Mouse (Mus musculus): ENCODE data around the gene Ube2s. TPM values are rescaled to one million over a fixed set of nuclear protein-coding genes. Genes with fewer than 3 reads are reported as not detected.

Ube2s gene
- polyA plus RNA-seq, 1 experiment from 2014 or later: 250 TPM

GRCm38 (mm10) chr7:4746326-4746980, 65.9 kb downstream of the Ube2s start:
- no peak for ATAC-seq
- 85% methylated on average over 22 of the region's 22 CpGs for WGBS
- H3K9ac ChIP-seq (ENCODE audit: low read depth, low read length): no peak overlapping the region

GRCm38 (mm10) chr7:4744886-4745285, 67.5 kb downstream of the Ube2s start:
- no peak for ATAC-seq
- Histone ChIP-seq H3K36me3 (ENCODE audit: control insufficient read depth, insufficient read depth, low read length) (peaks cover 5% of the 10 kb centered on the region; the same call in 1 of the 2 replicates), H3K27me3 (replicated peaks; ENCODE audit: control insufficient read depth, insufficient read depth, low read length) (no peaks in the 10 kb centered on the region), H3K4me1 (ENCODE audit: control insufficient read depth, insufficient read depth, low read depth, low read length) (peaks cover 21% of the 10 kb centered on the region), H3K4me3 (ENCODE audit: low read length) (no peak overlapping the region), H3K4me2 (ENCODE audit: low read length) (no peak overlapping the region), H3K9me3 (ENCODE audit: control insufficient read depth, low read length) (no peaks in the 10 kb centered on the region), H3K27ac (ENCODE audit: low read depth, low read length) (no peak overlapping the region), H3K9ac (ENCODE audit: low read depth, low read length) (no peak overlapping the region)
- WGBS: 96% methylated on average over 4 of the region's 6 CpGs

More at GRCm38 (mm10) chr7:4746326-4746980, 65.9 kb downstream of the Ube2s start:
- peaks cover 5% of the 10 kb centered on the region; the same call in 1 of the 2 replicates for H3K36me3 ChIP-seq (ENCODE audit: control insufficient read depth, insufficient read depth, low read length)
- H3K4me3 ChIP-seq (ENCODE audit: low read length): no peak overlapping the region
- no peaks in the 10 kb centered on the region for H3K9me3 ChIP-seq (ENCODE audit: control insufficient read depth, low read length)
- H3K27ac ChIP-seq (ENCODE audit: low read depth, low read length): no peak overlapping the region
- no peak overlapping the region for H3K4me2 ChIP-seq (ENCODE audit: low read length)
- no peaks in the 10 kb centered on the region for H3K27me3 ChIP-seq (replicated peaks; ENCODE audit: control insufficient read depth, insufficient read depth, low read length)
- H3K4me1 ChIP-seq (ENCODE audit: control insufficient read depth, insufficient read depth, low read depth, low read length): peaks cover 14% of the 10 kb centered on the region

Other genes with a start within 250 kb of the Ube2s start
- gene Ptprh, start 208.5 kb downstream of the Ube2s start, polyA plus RNA-seq (2015; fragmentation: Nextera tagmentation; extraction: Ambion mirVana): 0.91 and 1.1 TPM in 2 replicates
- 1.9 and 2.0 TPM in 2 replicates for gene Tmem86b, start 181.2 kb downstream of the Ube2s start, polyA plus RNA-seq (2015; fragmentation: Nextera tagmentation; extraction: Ambion mirVana)
- gene Ppp6r1, start 153.6 kb downstream of the Ube2s start, polyA plus RNA-seq (2015; fragmentation: Nextera tagmentation; extraction: Ambion mirVana): 4.3 and 6.2 TPM in 2 replicates
- gene Hspbp1, start 127.5 kb downstream of the Ube2s start, polyA plus RNA-seq (2015; fragmentation: Nextera tagmentation; extraction: Ambion mirVana): 175 and 188 TPM in 2 replicates
- gene Brsk1, start 122.0 kb downstream of the Ube2s start, polyA plus RNA-seq (2015; fragmentation: Nextera tagmentation; extraction: Ambion mirVana): 6.8 and 7.1 TPM in 2 replicates
- 0.12 and 0.18 TPM in 2 replicates for gene Tmem150b, start 87.3 kb downstream of the Ube2s start, polyA plus RNA-seq (2015; fragmentation: Nextera tagmentation; extraction: Ambion mirVana)
- gene Kmt5c, start 72.5 kb downstream of the Ube2s start, polyA plus RNA-seq (2015; fragmentation: Nextera tagmentation; extraction: Ambion mirVana): 47.4 and 57.4 TPM in 2 replicates
- gene Cox6b2, start 59.5 kb downstream of the Ube2s start, polyA plus RNA-seq (2015; fragmentation: Nextera tagmentation; extraction: Ambion mirVana): 23.1 and 29.7 TPM in 2 replicates
- not detected in 2 replicates for gene Fam71e2, start 41.3 kb downstream of the Ube2s start, polyA plus RNA-seq (2015; fragmentation: Nextera tagmentation; extraction: Ambion mirVana)
- 0.95 and 1.3 TPM in 2 replicates for gene Il11, start 29.7 kb downstream of the Ube2s start, polyA plus RNA-seq (2015; fragmentation: Nextera tagmentation; extraction: Ambion mirVana)
- 0.68 TPM in 1 of 2 replicates, not detected in the other for gene Tmem190, start 29.7 kb downstream of the Ube2s start, polyA plus RNA-seq (2015; fragmentation: Nextera tagmentation; extraction: Ambion mirVana)
- 6.8 and 9.2 TPM in 2 replicates for gene Tmem238, start 22.9 kb downstream of the Ube2s start, polyA plus RNA-seq (2015; fragmentation: Nextera tagmentation; extraction: Ambion mirVana)
- gene Rpl28, start 19.7 kb downstream of the Ube2s start, polyA plus RNA-seq (2015; fragmentation: Nextera tagmentation; extraction: Ambion mirVana): 206 and 212 TPM in 2 replicates
- 9.9 and 10.0 TPM in 2 replicates for gene Shisa7, start 32.1 kb upstream of the Ube2s start, polyA plus RNA-seq (2015; fragmentation: Nextera tagmentation; extraction: Ambion mirVana)
- gene Isoc2b, start 57.7 kb upstream of the Ube2s start, polyA plus RNA-seq (2015; fragmentation: Nextera tagmentation; extraction: Ambion mirVana): 4.2 and 4.6 TPM in 2 replicates
- 0.89 and 0.93 TPM in 2 replicates for gene Isoc2a, start 64.6 kb upstream of the Ube2s start, polyA plus RNA-seq (2015; fragmentation: Nextera tagmentation; extraction: Ambion mirVana)
- 0.48 and 0.52 TPM in 2 replicates for gene Gm36210, start 93.9 kb upstream of the Ube2s start, polyA plus RNA-seq (2015; fragmentation: Nextera tagmentation; extraction: Ambion mirVana)
- 3.2 and 4.2 TPM in 2 replicates for gene Zfp628, start 102.6 kb upstream of the Ube2s start, polyA plus RNA-seq (2015; fragmentation: Nextera tagmentation; extraction: Ambion mirVana)
- gene Nat14, start 109.4 kb upstream of the Ube2s start, polyA plus RNA-seq (2015; fragmentation: Nextera tagmentation; extraction: Ambion mirVana): 35.2 and 39.3 TPM in 2 replicates
- 1.1 and 2.4 TPM in 2 replicates for gene Ssc5d, start 113.2 kb upstream of the Ube2s start, polyA plus RNA-seq (2015; fragmentation: Nextera tagmentation; extraction: Ambion mirVana)
- 0.14 TPM in 1 of 2 replicates, not detected in the other for gene Sbk2, start 151.8 kb upstream of the Ube2s start, polyA plus RNA-seq (2015; fragmentation: Nextera tagmentation; extraction: Ambion mirVana)
- 0.70 and 0.71 TPM in 2 replicates for gene Sbk3, start 158.6 kb upstream of the Ube2s start, polyA plus RNA-seq (2015; fragmentation: Nextera tagmentation; extraction: Ambion mirVana)
- 49.2 and 53.5 TPM in 2 replicates for gene Zfp579, start 183.6 kb upstream of the Ube2s start, polyA plus RNA-seq (2015; fragmentation: Nextera tagmentation; extraction: Ambion mirVana)
- gene Zfp524, start 201.8 kb upstream of the Ube2s start, polyA plus RNA-seq (2015; fragmentation: Nextera tagmentation; extraction: Ambion mirVana): 8.0 and 9.3 TPM in 2 replicates
- gene Fiz1, start 202.1 kb upstream of the Ube2s start, polyA plus RNA-seq (2015; fragmentation: Nextera tagmentation; extraction: Ambion mirVana): 28.8 and 34.4 TPM in 2 replicates
- 0.18 and 1.2 TPM in 2 replicates for gene Gm44973, start 202.9 kb upstream of the Ube2s start, polyA plus RNA-seq (2015; fragmentation: Nextera tagmentation; extraction: Ambion mirVana)
- 5.8 and 6.9 TPM in 2 replicates for gene Zfp865, start 207.8 kb upstream of the Ube2s start, polyA plus RNA-seq (2015; fragmentation: Nextera tagmentation; extraction: Ambion mirVana)
- 67.3 and 74.5 TPM in 2 replicates for gene Ccdc106, start 208.0 kb upstream of the Ube2s start, polyA plus RNA-seq (2015; fragmentation: Nextera tagmentation; extraction: Ambion mirVana)
- not detected in 2 replicates for gene 4632433K11Rik, start 221.5 kb upstream of the Ube2s start, polyA plus RNA-seq (2015; fragmentation: Nextera tagmentation; extraction: Ambion mirVana)
- 9.7 and 10.2 TPM in 2 replicates for gene Zfp784, start 225.9 kb upstream of the Ube2s start, polyA plus RNA-seq (2015; fragmentation: Nextera tagmentation; extraction: Ambion mirVana)
- 103 and 108 TPM in 2 replicates for gene Zfp580, start 238.9 kb upstream of the Ube2s start, polyA plus RNA-seq (2015; fragmentation: Nextera tagmentation; extraction: Ambion mirVana)
- 91.8 and 103 TPM in 2 replicates for gene U2af2, start 249.6 kb upstream of the Ube2s start, polyA plus RNA-seq (2015; fragmentation: Nextera tagmentation; extraction: Ambion mirVana)